Comparison of ENCODE assay signal across 14 mouse cellular contexts in genomic region chr11:102510226-102510625, GRCm38 (mm10). TPM values are rescaled to one million over a fixed set of nuclear protein-coding genes. Genes with fewer than 3 reads are reported as not detected.
DNase-seq lines count a peak whose midpoint lies in the region; ATAC-seq and TF ChIP-seq lines count a peak whose summit lies in the region.
"Had no signal": no experiment of that assay in that cellular context is flagged by ENCODE, and none has a peak within 500 bp of the region (broad histone marks: within the 10 kb centered on the region; RNA-seq: fewer than 3 reads in every experiment).

No protein-coding gene starts in this region.

- TF ChIP-seq POLR2A in lung, adult 2 months (IDR thresholded peaks at IDR 0.05; ENCODE audit: borderline replicate concordance, extremely low read depth, low read depth, low read length): no peak

- no peak overlapping the region for H3K4me3 ChIP-seq in heart, embryonic 11.5 days (ENCODE audit: low read depth, low read length)
- H3K4me3 ChIP-seq in lung, adult 2 months (replicated peaks; ENCODE audit: extremely low read depth, low read depth, low read length): no peak overlapping the region
- H3K4me3 ChIP-seq: embryonic facial prominence, embryonic 13.5 days; midbrain, embryonic 12.5 days; neural tube, embryonic 12.5 days had no signal

- peak; percentile 8 for DNase-seq in adrenal gland, postnatal 10 days
- no peak for DNase-seq in adrenal gland, postnatal 4 days (ENCODE audit: low spot score in 2 of 2)
- DNase-seq in heart, adult 18-20 months: peak; percentile 34 to 40
- peak; percentile 12 to 55 for DNase-seq in lung, adult 18-20 months
- no peak for DNase-seq in lung, adult 2 months
- DNase-seq in testis, postnatal 10 days (ENCODE audit: low spot score): peak; percentile 52
- no peak for DNase-seq in thymus, postnatal 4 days
- DNase-seq: cerebellum, adult 18-20 months; left cerebral cortex, postnatal 4 days; spleen, adult 18-20 months had no signal

- no peaks in the 10 kb centered on the region for H3K27me3 ChIP-seq in heart, embryonic 11.5 days (ENCODE audit: control insufficient read depth, insufficient read depth, low read length)
- H3K27me3 ChIP-seq: embryonic facial prominence, embryonic 13.5 days; midbrain, embryonic 12.5 days; neural tube, embryonic 12.5 days had no signal

- no peak overlapping the region for H3K27ac ChIP-seq in heart, embryonic 11.5 days (ENCODE audit: low read depth, low read length)
- H3K27ac ChIP-seq: embryonic facial prominence, embryonic 13.5 days; midbrain, embryonic 12.5 days; neural tube, embryonic 12.5 days had no signal

- no peak overlapping the region for H3K4me2 ChIP-seq in heart, embryonic 11.5 days
- H3K4me2 ChIP-seq: embryonic facial prominence, embryonic 13.5 days; midbrain, embryonic 12.5 days; neural tube, embryonic 12.5 days had no signal

- no peak for TF ChIP-seq CTCF in lung, adult 2 months (IDR thresholded peaks at IDR 0.05; ENCODE audit: insufficient read depth, low read length)

- H3K4me1 ChIP-seq in heart, embryonic 11.5 days (ENCODE audit: control insufficient read depth, insufficient read depth, low read length): peaks cover 4% of the 10 kb centered on the region; the same call in 1 of the 2 replicates
- H3K4me1 ChIP-seq in lung, adult 2 months (ENCODE audit: control insufficient read depth, insufficient read depth, low read length): peaks cover 3% of the 10 kb centered on the region
- H3K4me1 ChIP-seq: embryonic facial prominence, embryonic 13.5 days; midbrain, embryonic 12.5 days; neural tube, embryonic 12.5 days had no signal

- ATAC-seq in heart, embryonic 11.5 days (replicated peaks; ENCODE audit: insufficient number of reproducible peaks, low FRiP score, low TSS enrichment): no peak

- no peaks in the 10 kb centered on the region for H3K9me3 ChIP-seq in heart, embryonic 11.5 days (replicated peaks; ENCODE audit: control insufficient read depth, low read length)
- H3K9me3 ChIP-seq: embryonic facial prominence, embryonic 13.5 days; midbrain, embryonic 12.5 days; neural tube, embryonic 12.5 days had no signal

- H3K36me3 ChIP-seq in heart, embryonic 11.5 days (ENCODE audit: control insufficient read depth, insufficient read depth, low read length): peaks cover under 1% of the 10 kb centered on the region

- WGBS in heart, embryonic 11.5 days (ENCODE audit: insufficient replicate concordance): 72% methylated on average over 6 of the region's 6 CpGs
- 62% methylated on average over 6 of the region's 6 CpGs for WGBS in lung, adult 2 months

- no peak overlapping the region for H3K9ac ChIP-seq in heart, embryonic 11.5 days (ENCODE audit: low read depth, low read length)
- H3K9ac ChIP-seq: embryonic facial prominence, embryonic 13.5 days; midbrain, embryonic 12.5 days; neural tube, embryonic 12.5 days had no signal

RNA-seq across cellular contexts. Expression of gene Itga2b, which starts 40.3 kb away (rescaled TPM):
- total RNA-seq in adrenal gland, postnatal 10 days (2021): 1 to 10 TPM; 4.3 to 5.7 TPM
- 1 to 10 TPM; 6.1 to 8.4 TPM for total RNA-seq in adrenal gland, postnatal 4 days (2021)
- 1 to 10 TPM; 4.1 to 4.4 TPM for total RNA-seq in heart, adult 18-20 months (2021)
- 8.5 and 15.8 TPM in 2 replicates for polyA plus RNA-seq in heart, embryonic 11.5 days (2014; fragmentation: Nextera tagmentation; extraction: Ambion mirVana)
- polyA plus RNA-seq in lung, adult 2 months (2012; rRNA removed): 11.4 and 14.9 TPM in 2 replicates

RNA-seq across cellular contexts. Expression of gene Gpatch8, which starts 46.0 kb away (rescaled TPM):
- total RNA-seq in adrenal gland, postnatal 10 days (2021): 10 to 100 TPM; 27.6 to 34.7 TPM
- 10 to 100 TPM; 41.5 to 45.8 TPM for total RNA-seq in adrenal gland, postnatal 4 days (2021)
- 10 to 100 TPM; 17.3 to 18.6 TPM for total RNA-seq in heart, adult 18-20 months (2021)
- 26.4 and 36.5 TPM in 2 replicates for polyA plus RNA-seq in heart, embryonic 11.5 days (2014; fragmentation: Nextera tagmentation; extraction: Ambion mirVana)
- 15.0 and 17.3 TPM in 2 replicates for polyA plus RNA-seq in lung, adult 2 months (2012; rRNA removed)

Comparison
In these comparisons a context has a peak if more than half of its experiments do, and no peak if none do; other contexts are left out.
1. DNase-seq: peak in adrenal gland, postnatal 10 days (single experiment), heart, adult 18-20 months (2 of 2), lung, adult 18-20 months (2 of 2) and testis, postnatal 10 days (single experiment); none in adrenal gland, postnatal 4 days (0 of 2), lung, adult 2 months (single experiment) and thymus, postnatal 4 days (single experiment).